Mouse (Mus musculus) A20 (cell line): ENCODE measurements around the gene Maff.

ENCODE experiments used
- DNase-seq: peaks from one replicate; pipeline ENCODE4 v3.0.0-alpha.2; 2011; ENCODE audit warnings: low read depth, low spot score

Maff gene

GRCm38 (mm10) chr15:79395281-79395680, 48.9 kb downstream of the Maff start:
- DNase-seq: no peak

DNA sequence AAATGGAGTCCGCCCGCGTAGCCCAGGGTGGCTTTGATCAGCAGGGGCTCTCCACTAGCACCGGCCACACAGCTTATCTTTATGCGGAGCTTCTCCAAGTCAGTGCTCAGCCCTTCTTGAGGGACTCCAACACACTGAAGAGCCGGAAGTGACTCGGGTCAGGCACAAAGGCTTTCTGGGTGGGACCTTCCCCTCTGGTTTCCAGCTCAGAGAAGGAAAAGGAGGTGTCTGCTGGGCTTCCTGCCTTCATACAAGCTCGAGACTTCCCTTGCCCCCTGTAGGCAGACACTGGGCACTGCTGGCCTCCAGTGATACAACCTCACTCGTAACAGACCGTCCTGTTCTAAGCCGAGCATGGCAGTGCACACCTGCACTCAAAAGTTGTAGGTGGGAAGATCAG, 50.3 kb downstream of the Maff start:
- peak; percentile 35 for DNase-seq

GRCm38 (mm10) chr15:79399231-79400052, 53.0 kb downstream of the Maff start:
- no peak for DNase-seq

DNA sequence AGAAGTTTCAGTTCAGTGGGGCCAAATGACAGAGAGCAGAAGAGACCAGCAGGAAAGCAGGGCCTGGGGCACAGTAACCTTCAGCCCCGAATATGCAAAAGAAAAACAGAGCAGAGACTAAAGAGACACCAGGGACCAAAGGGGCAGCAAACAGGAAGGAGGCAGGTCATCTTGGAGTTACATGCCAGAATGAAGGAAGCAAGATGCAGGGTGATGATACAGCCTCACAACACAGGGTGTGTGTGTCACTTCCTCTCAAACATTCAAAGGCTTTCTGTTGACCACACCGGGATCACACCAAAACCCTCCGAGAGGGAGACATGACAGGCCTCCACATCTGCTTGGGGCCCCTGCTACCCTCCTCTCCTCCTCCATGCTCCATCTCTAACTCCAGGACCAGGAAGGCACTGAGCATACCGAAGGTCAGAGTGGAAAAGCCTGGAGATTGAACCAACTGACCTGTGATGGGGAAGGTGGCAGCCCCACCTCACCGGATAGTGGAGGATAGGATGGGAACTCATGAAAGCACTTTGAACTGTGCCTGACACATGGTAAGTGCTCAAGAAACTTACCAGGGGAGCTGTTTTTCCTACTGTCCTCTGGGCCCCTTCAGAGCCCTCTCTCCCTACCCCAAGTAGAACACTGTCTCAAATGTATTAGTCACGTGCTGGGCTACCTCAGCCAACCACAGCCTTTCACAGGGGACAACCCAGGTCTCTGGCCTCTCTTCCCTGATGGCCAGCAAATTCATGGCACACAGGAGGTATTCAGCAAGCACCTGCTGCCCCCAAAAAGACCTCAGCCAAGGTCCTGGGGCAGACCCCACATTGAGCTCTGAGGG, 53.9 kb downstream of the Maff start:
- DNase-seq: no peak

DNA sequence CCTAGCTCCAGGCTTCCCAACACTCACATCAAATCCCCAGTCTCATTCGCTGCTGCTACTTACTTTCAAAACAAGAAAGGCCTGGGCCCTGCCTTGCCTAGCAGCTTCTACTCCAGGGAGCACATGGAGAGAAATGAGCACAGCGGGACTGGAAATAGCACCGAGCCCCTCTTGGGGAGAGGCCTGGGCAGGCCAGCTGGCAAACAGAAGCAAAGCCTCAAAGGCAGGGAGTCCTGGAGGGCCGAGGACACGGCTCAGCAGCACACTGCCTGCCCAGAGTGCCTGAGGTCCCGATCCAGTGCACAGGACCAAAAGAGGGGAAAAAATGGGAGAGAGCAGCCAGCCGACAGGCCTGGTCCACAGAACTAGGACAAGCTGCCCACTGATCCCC, 54.5 kb downstream of the Maff start:
- DNase-seq: no peak

- DNase-seq: peak; percentile 57
Measured at GRCm38 (mm10) chr15:79402176-79402575, 55.8 kb downstream of the Maff start.

- DNase-seq: peak; percentile 91
Measured at GRCm38 (mm10) chr15:79402836-79403762, 56.7 kb downstream of the Maff start, which contains the start of gene Tmem184b. Tmem184b (minus strand) TSS chr15:79403569.

GRCm38 (mm10) chr15:79403763-79404210, 57.4 kb downstream of the Maff start:
- DNase-seq: no peak

DNA sequence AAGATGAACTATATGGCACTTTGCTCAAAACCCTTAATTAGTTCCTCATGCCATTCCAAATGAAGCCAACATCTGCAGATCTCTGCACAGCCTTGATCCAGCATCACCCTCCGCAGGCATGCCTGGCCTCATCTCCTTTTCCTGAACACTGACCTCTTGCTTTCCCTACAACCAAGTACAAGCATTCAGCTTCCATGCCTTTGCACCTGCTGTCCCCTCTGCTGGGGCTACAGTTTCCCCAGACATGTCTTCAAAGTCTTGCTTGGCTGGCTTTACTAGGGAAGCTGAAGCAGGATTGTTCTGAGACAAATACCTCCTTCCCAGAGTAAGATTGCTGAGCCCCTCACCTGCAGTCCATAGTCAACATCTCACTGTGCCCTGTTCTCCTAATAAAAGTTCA, 57.9 kb downstream of the Maff start:
- peak; percentile 22 for DNase-seq

DNA sequence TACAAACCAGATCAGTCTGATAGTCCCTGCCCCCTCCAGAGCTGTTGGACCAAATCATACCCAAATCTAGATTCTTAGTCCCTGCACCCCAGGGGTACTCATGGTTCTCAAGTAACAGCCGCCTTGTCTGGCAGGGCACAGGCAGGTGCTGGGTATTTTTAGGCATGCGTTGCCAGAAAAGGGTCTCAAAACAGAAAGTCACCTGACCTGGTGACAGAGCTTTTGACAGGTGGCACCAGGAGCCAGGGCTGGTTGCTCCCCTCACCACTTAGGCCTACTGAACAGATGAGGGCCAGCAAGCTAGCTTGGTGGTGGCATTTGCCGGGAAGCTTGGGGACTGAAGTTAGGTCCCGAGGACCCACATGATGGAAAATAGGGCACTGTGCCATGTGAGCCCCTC, 60.1 kb downstream of the Maff start:
- peak; percentile 90 for DNase-seq
